Mouse (Mus musculus) layer of hippocampus, adult 18-20 months (tissue): ENCODE measurements around the gene Dip2c. TPM values are rescaled to one million over a fixed set of nuclear protein-coding genes. Genes with fewer than 3 reads are reported as not detected.

Experiments used
- DNase-seq, 2 experiments: peaks; one replicate each; pipeline ENCODE4 v3.0.0; 2022; ENCODE audit warnings: low spot score in 2 of 2
- total RNA-seq, 2 experiments: library from RNA; stranded (reverse); gene quantifications; 2 replicates each; pipeline ENCODE4 v1.2.3; 2021

Gene Dip2c
- total RNA-seq, 2 experiments from 2014 or later = 65.4 to 67.7 TPM

- no peak for DNase-seq
These were observed 213.4 kb downstream of the Dip2c start for GRCm38 (mm10) chr13:9489696-9490095.

- no peak for DNase-seq
These were observed 218.4 kb downstream of the Dip2c start for GRCm38 (mm10) chr13:9494726-9495125.

GRCm38 (mm10) chr13:9504118-9504856, 228.0 kb downstream of the Dip2c start:
- no peak for DNase-seq

- DNase-seq = no peak
These were observed 262.2 kb downstream of the Dip2c start for GRCm38 (mm10) chr13:9538556-9538955.

GRCm38 (mm10) chr13:9547698-9548344, 271.5 kb downstream of the Dip2c start:
- no peak for DNase-seq

GRCm38 (mm10) chr13:9562099-9562498, 285.8 kb downstream of the Dip2c start:
- DNase-seq = no peak

- DNase-seq = no peak
These were observed 286.6 kb downstream of the Dip2c start for GRCm38 (mm10) chr13:9562921-9563320.

DNA sequence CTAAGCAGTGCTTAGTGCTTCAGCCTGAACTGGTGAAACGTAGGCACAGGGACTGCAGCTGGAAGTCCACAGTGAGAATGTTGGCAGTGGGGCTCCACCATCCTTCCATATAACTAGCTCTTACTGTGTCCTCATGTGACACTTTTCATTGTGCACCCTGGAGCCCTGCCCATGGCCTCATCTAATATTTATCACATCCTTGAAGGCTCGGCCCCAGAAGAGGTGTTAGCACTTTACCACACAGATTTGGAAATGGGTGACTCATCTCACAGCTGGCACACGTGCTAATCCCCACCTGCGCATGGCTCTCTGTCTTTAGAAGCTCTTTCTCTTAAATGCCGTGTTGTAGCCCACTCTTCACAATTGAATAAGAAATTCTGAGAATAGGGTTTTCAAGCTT, 292.5 kb downstream of the Dip2c start:
- DNase-seq = no peak

DNA sequence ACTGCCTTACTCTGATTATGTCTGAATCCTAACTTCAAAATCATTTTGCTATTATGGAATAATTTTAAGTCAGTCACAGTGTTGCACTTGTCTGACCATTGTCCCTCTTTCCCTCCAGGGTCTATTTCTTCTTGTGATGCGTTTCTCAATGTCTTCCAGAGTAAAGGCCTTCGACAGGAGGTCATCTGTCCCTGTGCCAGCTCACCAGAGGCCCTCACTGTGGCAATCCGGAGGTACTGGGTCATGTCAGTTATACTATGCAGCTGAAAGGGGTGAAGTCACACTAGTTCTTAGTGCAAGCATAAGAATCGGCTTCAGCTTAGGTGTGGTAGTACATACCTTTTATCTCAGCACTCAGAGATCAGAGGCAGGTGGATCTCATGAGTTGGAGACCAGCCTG, 300.4 kb downstream of the Dip2c start:
- no peak for DNase-seq

- DNase-seq = no peak
These were observed 302.1 kb downstream of the Dip2c start for GRCm38 (mm10) chr13:9578456-9578855.

GRCm38 (mm10) chr13:9581821-9582220, 305.5 kb downstream of the Dip2c start:
- no peak for DNase-seq

DNA sequence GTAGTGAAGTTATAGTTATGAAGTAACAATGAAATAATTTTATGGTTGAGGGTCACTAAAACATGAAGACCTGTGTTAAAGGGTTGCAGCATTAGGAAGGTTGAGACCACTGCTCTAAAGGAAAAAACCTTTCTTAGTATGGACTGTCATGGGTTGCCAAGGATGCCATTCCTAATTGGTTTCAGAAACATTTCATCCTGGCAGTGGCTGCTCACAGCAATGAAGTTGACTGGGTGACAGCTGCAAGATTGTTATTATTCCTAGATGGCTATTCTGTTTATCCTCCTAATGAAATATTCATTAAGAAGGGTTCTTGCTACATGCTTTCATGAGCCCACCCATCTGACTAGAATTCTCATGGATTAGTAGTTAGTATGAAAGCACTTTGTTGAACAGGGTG, 307.3 kb downstream of the Dip2c start:
- no peak for DNase-seq

DNA sequence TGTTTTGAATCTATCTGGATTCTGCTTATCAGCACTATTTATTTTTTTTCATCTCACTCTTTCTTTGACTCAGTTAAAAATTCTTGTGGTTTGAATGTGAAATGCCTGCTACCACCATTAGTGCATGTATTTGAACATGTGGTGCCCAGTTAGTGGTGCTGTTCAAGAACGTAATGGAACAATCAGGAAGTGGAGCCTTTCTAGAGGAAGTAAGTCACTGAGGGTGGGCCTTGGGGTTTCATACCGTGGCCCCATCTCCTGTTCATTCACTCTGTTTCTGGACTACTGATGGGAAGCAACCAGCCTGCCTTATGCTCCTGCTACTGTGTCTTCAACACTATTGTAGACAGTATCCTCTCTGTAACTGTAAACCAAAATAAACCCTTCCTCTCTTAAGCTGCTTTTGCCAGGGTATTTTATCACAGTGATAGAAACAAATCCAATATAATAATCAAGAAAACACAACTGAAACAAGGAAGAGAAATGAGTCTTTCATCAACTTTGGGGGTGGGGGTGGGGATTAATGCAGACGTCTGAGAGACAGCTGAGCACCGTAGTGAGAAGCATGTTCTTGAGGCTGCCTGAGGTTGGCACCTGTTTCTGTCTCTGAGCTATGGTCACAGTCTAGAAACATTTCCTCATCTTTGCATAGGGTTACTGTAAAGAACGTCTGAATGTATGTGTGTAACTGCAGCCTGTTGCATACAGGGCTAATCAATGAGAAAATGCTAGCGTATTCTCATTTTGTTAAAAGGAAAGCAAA, 323.2 kb downstream of the Dip2c start:
- no peak for DNase-seq

GRCm38 (mm10) chr13:9601350-9601749, 325.0 kb downstream of the Dip2c start:
- no peak for DNase-seq

- DNase-seq = peak in 1 of 2 experiments; percentile 59
These were observed 334.9 kb downstream of the Dip2c start for GRCm38 (mm10) chr13:9611229-9611628.

DNA sequence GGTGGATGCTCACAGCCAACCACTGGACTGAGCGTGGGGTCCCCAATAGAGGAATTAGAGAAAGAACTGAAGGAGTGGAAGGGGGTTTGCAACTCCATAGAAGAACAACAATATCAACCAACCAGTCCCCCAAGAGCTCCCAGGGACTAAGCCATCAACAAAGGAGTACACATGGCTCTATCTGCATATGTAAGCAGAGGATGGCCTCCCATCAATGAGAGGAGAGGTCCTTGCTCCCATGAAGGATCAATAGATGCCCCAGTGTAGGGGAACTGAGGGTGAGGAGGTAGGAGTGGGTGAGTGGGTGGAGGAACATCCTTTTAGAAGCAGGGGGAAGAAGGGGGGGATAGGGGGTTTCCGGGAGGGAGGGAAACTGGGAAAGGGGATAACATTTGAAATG, 356.4 kb downstream of the Dip2c start:
- no peak for DNase-seq

DNA sequence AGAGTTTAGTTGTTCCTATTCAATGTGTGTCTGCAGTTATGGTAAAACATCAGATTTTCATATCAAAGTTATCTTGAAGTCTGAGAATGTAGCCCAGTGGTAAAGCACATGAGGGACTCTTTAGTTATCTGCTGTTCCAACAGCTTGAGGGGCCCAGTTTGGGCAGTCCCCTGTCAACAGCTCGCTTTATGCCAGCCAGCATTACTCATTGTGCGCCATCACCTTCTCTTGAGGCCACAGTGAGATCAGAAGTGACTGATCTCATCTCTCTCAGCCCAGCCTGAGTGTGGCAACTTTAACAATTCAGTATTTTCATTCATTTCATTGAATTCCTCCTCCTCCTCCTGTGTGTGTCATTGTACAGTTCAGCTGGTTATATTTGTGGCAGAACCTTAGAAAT, 359.6 kb downstream of the Dip2c start:
- no peak for DNase-seq

DNA sequence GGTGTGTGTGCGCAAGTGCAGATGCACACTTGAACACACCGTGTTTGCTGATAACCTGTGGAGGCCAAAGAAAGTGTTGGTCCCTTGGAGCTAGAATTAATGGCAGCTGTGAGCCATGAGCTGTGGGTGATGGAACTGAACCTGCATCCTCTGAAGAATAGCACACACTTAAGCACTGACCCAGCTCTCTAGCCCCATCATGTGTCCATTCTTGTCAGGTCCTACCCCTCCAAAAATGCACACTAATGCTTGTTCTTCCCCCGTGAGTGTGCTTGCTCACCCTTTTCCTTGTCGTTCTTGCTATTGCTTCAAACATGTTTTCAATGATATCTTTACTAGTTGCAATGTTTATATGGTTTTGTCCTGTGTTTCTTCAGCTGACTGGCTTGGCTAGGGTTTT, 360.2 kb downstream of the Dip2c start:
- peak in 1 of 2 experiments; percentile 29 for DNase-seq

DNA sequence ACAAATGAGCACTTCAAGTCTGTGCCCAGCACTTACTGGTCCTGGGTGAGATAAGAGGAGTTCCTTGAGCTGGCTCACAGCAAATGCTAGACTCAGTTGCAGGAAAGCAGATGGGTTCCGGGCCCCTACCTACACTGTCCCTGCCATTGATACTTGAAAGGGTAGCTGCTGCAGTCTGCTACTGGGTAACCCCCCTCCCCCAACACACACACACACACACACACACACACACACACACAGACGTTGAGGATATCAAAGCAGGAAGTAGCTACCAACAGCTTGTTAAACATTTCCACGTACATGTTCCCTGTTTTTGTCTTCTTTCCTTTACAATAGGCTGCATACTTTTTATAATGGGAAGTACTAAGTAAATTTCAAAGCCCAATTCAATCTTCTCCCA, 361.6 kb downstream of the Dip2c start:
- no peak for DNase-seq

DNA sequence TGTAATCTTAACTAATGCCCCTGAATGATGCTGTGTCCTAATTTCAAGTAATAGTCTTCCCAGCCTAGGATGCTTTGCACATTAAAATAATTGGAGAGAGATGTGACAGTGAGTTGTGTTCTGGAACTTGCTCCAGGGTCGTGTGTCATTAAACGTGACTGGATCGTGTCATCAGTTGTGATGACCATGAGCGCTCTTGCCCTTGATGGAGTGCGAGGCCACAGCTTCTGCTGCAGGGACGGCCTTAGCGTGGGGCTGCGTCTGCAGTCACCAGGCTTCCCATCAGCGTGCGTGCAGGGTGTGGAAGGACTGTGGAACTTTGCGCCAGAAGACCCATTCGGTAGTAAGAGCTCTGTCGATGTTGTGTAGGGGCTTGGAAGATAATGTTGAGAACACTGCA, 372.4 kb downstream of the Dip2c start:
- no peak for DNase-seq

- no peak for DNase-seq
These were observed 373.6 kb downstream of the Dip2c start for GRCm38 (mm10) chr13:9649894-9650293.

- DNase-seq = peak in 1 of 2 experiments; percentile 64
These were observed 374.3 kb downstream of the Dip2c start for GRCm38 (mm10) chr13:9650580-9650979.
